Mouse (Mus musculus) stomach, embryonic 14.5 days (tissue): ENCODE data around the gene Gm28048. TPM values are rescaled to one million over a fixed set of nuclear protein-coding genes. Genes with fewer than 3 reads are reported as not detected.

ENCODE experiments used
- ATAC-seq: fragments of 200-750 bp; cut with Nextera tagmentation; 2 replicates; pipeline ENCODE4 v1.8.0; 2017; ENCODE audit warnings: low read depth, moderate TSS enrichment; ENCODE audit not compliant: insufficient number of reproducible peaks, insufficient read depth, low FRiP score
- H3K27ac ChIP-seq: fragments of 300-500 bp; sonication (generic); 2 replicates; pipeline ENCODE4 v1.5.1; 2014; ENCODE audit warnings: mild to moderate bottlenecking, low read length, moderate library complexity, mixed read lengths
- H3K27me3 ChIP-seq: fragments of 300-500 bp; sonication (generic); 2 replicates; pipeline ENCODE4 v1.6.1; 2014; ENCODE audit warnings: low read length, control low read depth, mixed read lengths; ENCODE audit not compliant: control insufficient read depth, insufficient read depth
- H3K36me3 ChIP-seq: fragments of 300-500 bp; sonication (generic); 2 replicates; pipeline ENCODE4 v1.6.1; 2014; ENCODE audit warnings: mild to moderate bottlenecking, control low read depth, low read length, moderate library complexity, mixed read lengths; ENCODE audit not compliant: control insufficient read depth, insufficient read depth
- H3K4me1 ChIP-seq: fragments of 300-500 bp; sonication (generic); 2 replicates; pipeline ENCODE4 v1.6.1; 2014; ENCODE audit warnings: low read length, control low read depth, mixed read lengths; ENCODE audit not compliant: control insufficient read depth, insufficient read depth
- H3K4me2 ChIP-seq: fragments of 300-500 bp; sonication (generic); replicated peaks from 2 replicates; pipeline ENCODE4 v1.6.1; 2014; ENCODE audit warnings: low read depth, low read length, control low read depth
- H3K4me3 ChIP-seq: fragments of 300-500 bp; sonication (generic); 2 replicates; pipeline ENCODE4 v1.5.1; 2014; ENCODE audit warnings: low read depth, low read length, control low read depth
- H3K9ac ChIP-seq: fragments of 300-500 bp; sonication (generic); replicated peaks from 2 replicates; pipeline ENCODE4 v1.6.1; 2014; ENCODE audit warnings: low read depth, mild to moderate bottlenecking, control low read depth, low read length, moderate library complexity, mixed read lengths
- H3K9me3 ChIP-seq: fragments of 300-500 bp; sonication (generic); 2 replicates; pipeline ENCODE4 v1.6.1; 2016; ENCODE audit warnings: low read depth, low read length, control low read depth; ENCODE audit not compliant: control insufficient read depth
- WGBS: fragments of 180-500 bp; shearing (Covaris S2); extraction: QIAGEN DNeasy Blood & Tissue Kit; methylation state at CpG from one replicate; pipeline ENCODE4 v1.1.7; 2014; 5-methylcytosine and 5-hydroxymethylcytosine counted together
- polyA plus RNA-seq: library from polyadenylated mRNA; unstranded; fragments of >200 nt; fragmentation: Nextera tagmentation; extraction: Ambion mirVana; gene quantifications from 2 replicates; pipeline ENCODE4 v1.2.1, GENCODE M21; 2014

The Gm28048 gene
- polyA plus RNA-seq, 1 experiment from 2014 or later: 9.2 TPM

GRCm38 (mm10) chr11:22906453-22906865 is 75.4 kb downstream of the Gm28048 start:
- no peak overlapping the region for H3K27ac ChIP-seq
- ATAC-seq: no peak
- H3K9ac ChIP-seq: no peak overlapping the region
- no peaks in the 10 kb centered on the region for H3K9me3 ChIP-seq
- H3K4me2 ChIP-seq: no peak overlapping the region
- no peaks in the 10 kb centered on the region for H3K27me3 ChIP-seq
- H3K36me3 ChIP-seq: no peaks in the 10 kb centered on the region
- H3K4me3 ChIP-seq: no peak overlapping the region
- H3K4me1 ChIP-seq: no peaks in the 10 kb centered on the region

- Histone ChIP-seq H3K4me1 (no peaks in the 10 kb centered on the region), H3K36me3 (no peaks in the 10 kb centered on the region), H3K4me3 (no peak overlapping the region), H3K4me2 (no peak overlapping the region), H3K27me3 (no peaks in the 10 kb centered on the region), H3K9me3 (no peaks in the 10 kb centered on the region), H3K27ac (no peak overlapping the region), H3K9ac (no peak overlapping the region)
- 48% methylated on average over 2 of the region's 2 CpGs for WGBS
- no peak for ATAC-seq
Observed at GRCm38 (mm10) chr11:22902923-22903322, 79.0 kb downstream of the Gm28048 start.

- no peaks in the 10 kb centered on the region for H3K4me1 ChIP-seq
- no peak for ATAC-seq
- 87% methylated on average over 3 of the region's 3 CpGs for WGBS
Observed at GRCm38 (mm10) chr11:22900041-22900440, 81.8 kb downstream of the Gm28048 start.

GRCm38 (mm10) chr11:22897642-22898041 is 84.2 kb downstream of the Gm28048 start:
- Histone ChIP-seq H3K9me3 (no peaks in the 10 kb centered on the region), H3K4me3 (no peak overlapping the region), H3K36me3 (no peaks in the 10 kb centered on the region), H3K4me2 (no peak overlapping the region), H3K27ac (no peak overlapping the region), H3K27me3 (no peaks in the 10 kb centered on the region), H3K9ac (no peak overlapping the region), H3K4me1 (no peaks in the 10 kb centered on the region)
- 93% methylated on average over 4 of the region's 4 CpGs for WGBS
- ATAC-seq: no peak

More at GRCm38 (mm10) chr11:22900041-22900440, 81.8 kb downstream of the Gm28048 start:
- no peaks in the 10 kb centered on the region for H3K9me3 ChIP-seq
- no peak overlapping the region for H3K27ac ChIP-seq
- H3K36me3 ChIP-seq: no peaks in the 10 kb centered on the region
- H3K4me2 ChIP-seq: no peak overlapping the region
- no peak overlapping the region for H3K9ac ChIP-seq
- no peak overlapping the region for H3K4me3 ChIP-seq
- no peaks in the 10 kb centered on the region for H3K27me3 ChIP-seq

- Histone ChIP-seq H3K4me2 (no peak overlapping the region), H3K27me3 (no peaks in the 10 kb centered on the region), H3K27ac (no peak overlapping the region), H3K9ac (no peak overlapping the region), H3K4me1 (no peaks in the 10 kb centered on the region), H3K36me3 (no peaks in the 10 kb centered on the region), H3K9me3 (no peaks in the 10 kb centered on the region), H3K4me3 (no peak overlapping the region)
- WGBS: 88% methylated on average over 4 of the region's 4 CpGs
- no peak for ATAC-seq
Observed at GRCm38 (mm10) chr11:22897127-22897526, 84.8 kb downstream of the Gm28048 start.

GRCm38 (mm10) chr11:22893075-22893474 is 88.8 kb downstream of the Gm28048 start:
- Histone ChIP-seq H3K9ac (no peak overlapping the region), H3K4me2 (no peak overlapping the region), H3K4me3 (no peak overlapping the region), H3K36me3 (no peaks in the 10 kb centered on the region), H3K4me1 (no peaks in the 10 kb centered on the region), H3K27ac (no peak overlapping the region), H3K27me3 (no peaks in the 10 kb centered on the region), H3K9me3 (no peaks in the 10 kb centered on the region)
- WGBS: 60% methylated on average over 3 of the region's 3 CpGs
- ATAC-seq: no peak

- Histone ChIP-seq H3K36me3 (no peaks in the 10 kb centered on the region), H3K9ac (no peak overlapping the region), H3K9me3 (no peaks in the 10 kb centered on the region), H3K4me1 (no peaks in the 10 kb centered on the region), H3K4me2 (no peak overlapping the region), H3K4me3 (no peak overlapping the region), H3K27me3 (no peaks in the 10 kb centered on the region), H3K27ac (no peak overlapping the region)
- 65% methylated on average over 6 of the region's 6 CpGs for WGBS
- no peak for ATAC-seq
Observed at GRCm38 (mm10) chr11:22892466-22892865, 89.4 kb downstream of the Gm28048 start.

- 91% methylated on average over 7 of the region's 7 CpGs for WGBS
- H3K9me3 ChIP-seq: no peaks in the 10 kb centered on the region
- no peaks in the 10 kb centered on the region for H3K4me1 ChIP-seq
- no peaks in the 10 kb centered on the region for H3K36me3 ChIP-seq
- H3K27me3 ChIP-seq: no peaks in the 10 kb centered on the region
- H3K27ac ChIP-seq: no peak overlapping the region
- ATAC-seq: no peak
- no peak overlapping the region for H3K4me3 ChIP-seq
- no peak overlapping the region for H3K9ac ChIP-seq
- H3K4me2 ChIP-seq: no peak overlapping the region
Observed at GRCm38 (mm10) chr11:22891876-22892275, 90.0 kb downstream of the Gm28048 start.

- H3K27ac ChIP-seq: no peak overlapping the region
- H3K36me3 ChIP-seq: no peaks in the 10 kb centered on the region
- H3K4me2 ChIP-seq: no peak overlapping the region
- H3K4me1 ChIP-seq: no peaks in the 10 kb centered on the region
- no peak overlapping the region for H3K9ac ChIP-seq
- H3K4me3 ChIP-seq: no peak overlapping the region
- no peaks in the 10 kb centered on the region for H3K9me3 ChIP-seq
- WGBS: 84% methylated on average over 9 of the region's 9 CpGs
- no peaks in the 10 kb centered on the region for H3K27me3 ChIP-seq
- no peak for ATAC-seq
Observed at GRCm38 (mm10) chr11:22891242-22891641, 90.6 kb downstream of the Gm28048 start.
